Mouse (Mus musculus) intestine, embryonic 15.5 days (tissue): ENCODE results near the gene Kmt5b. TPM values are rescaled to one million over a fixed set of nuclear protein-coding genes. Genes with fewer than 3 reads are reported as not detected.

Source experiments
- ATAC-seq: fragments of 200-750 bp; cut with Nextera tagmentation; 2 replicates; pipeline ENCODE4 v1.8.0; 2017; ENCODE audit warnings: moderate TSS enrichment, moderate library complexity
- H3K27ac ChIP-seq: fragments of 300-500 bp; sonication (generic); 2 replicates; pipeline ENCODE4 v1.5.1; 2015; ENCODE audit warnings: mild to moderate bottlenecking, inconsistent platforms
- H3K27me3 ChIP-seq: fragments of 300-500 bp; sonication (generic); replicated peaks from 2 replicates; pipeline ENCODE4 v1.6.1; 2015; ENCODE audit warnings: inconsistent platforms
- H3K36me3 ChIP-seq: fragments of 300-500 bp; sonication (generic); 2 replicates; pipeline ENCODE4 v1.6.1; 2015; ENCODE audit warnings: inconsistent platforms
- H3K4me1 ChIP-seq: fragments of 300-500 bp; sonication (generic); replicated peaks from 2 replicates; pipeline ENCODE4 v1.6.1; 2015; ENCODE audit warnings: inconsistent platforms
- H3K4me2 ChIP-seq: fragments of 300-500 bp; sonication (generic); replicated peaks from 2 replicates; pipeline ENCODE4 v1.6.1; 2015; ENCODE audit warnings: mild to moderate bottlenecking, inconsistent platforms
- H3K4me3 ChIP-seq: fragments of 300-500 bp; sonication (generic); replicated peaks from 2 replicates; pipeline ENCODE4 v1.5.1; 2015; ENCODE audit warnings: inconsistent platforms
- H3K9ac ChIP-seq: fragments of 300-500 bp; sonication (generic); 2 replicates; pipeline ENCODE4 v1.6.1; 2015; ENCODE audit warnings: inconsistent platforms
- H3K9me3 ChIP-seq: fragments of 300-500 bp; sonication (generic); 2 replicates; pipeline ENCODE4 v1.6.1; 2016; ENCODE audit warnings: inconsistent platforms
- WGBS: fragments of 180-500 bp; shearing (Covaris S2); methylation state at CpG from one replicate; pipeline ENCODE4 v1.1.7; 2015; 5-methylcytosine and 5-hydroxymethylcytosine counted together
- polyA plus RNA-seq: library from polyadenylated mRNA; unstranded; fragments of >200 nt; fragmentation: Nextera tagmentation; extraction: Ambion mirVana; gene quantifications from 2 replicates; pipeline ENCODE4 v1.2.1, GENCODE M21; 2015

Gene Kmt5b
- polyA plus RNA-seq, 1 experiment from 2014 or later, result 22.0 TPM

GRCm38 (mm10) chr19:3862713-3863112, 95.5 kb downstream of the Kmt5b start:
- H3K9me3 ChIP-seq, result no peaks in the 10 kb centered on the region
- H3K36me3 ChIP-seq, result peaks cover 4% of the 10 kb centered on the region
- H3K4me1 ChIP-seq, result no peaks in the 10 kb centered on the region
- 67% methylated on average over 2 of the region's 2 CpGs for WGBS
- H3K4me3 ChIP-seq, result no peak overlapping the region
- H3K27me3 ChIP-seq, result no peaks in the 10 kb centered on the region
- H3K27ac ChIP-seq, result no peak overlapping the region
- H3K4me2 ChIP-seq, result no peak overlapping the region
- H3K9ac ChIP-seq, result no peak overlapping the region
- ATAC-seq, result no peak

- ATAC-seq, result no peak
- Histone ChIP-seq H3K36me3 (peaks cover 4% of the 10 kb centered on the region), H3K4me3 (no peak overlapping the region), H3K4me2 (no peak overlapping the region), H3K9ac (no peak overlapping the region), H3K4me1 (peaks cover 3% of the 10 kb centered on the region; the same call in 1 of the 2 replicates), H3K27me3 (no peaks in the 10 kb centered on the region), H3K27ac (no peak overlapping the region), H3K9me3 (no peaks in the 10 kb centered on the region)
- WGBS, result 88% methylated on average over 2 of the region's 2 CpGs
Measured at GRCm38 (mm10) chr19:3864960-3865359, 97.7 kb downstream of the Kmt5b start.

Other genes starting within 250 kb of the Kmt5b start
- 46.9 and 51.1 TPM in 2 replicates for gene Ppp6r3, start 191.7 kb upstream of the Kmt5b start, polyA plus RNA-seq
- 5.2 and 5.4 TPM in 2 replicates for gene Lrp5, start 80.9 kb upstream of the Kmt5b start, polyA plus RNA-seq
- 39.9 and 41.9 TPM in 2 replicates for gene 1810055G02Rik, start 59.1 kb upstream of the Kmt5b start, polyA plus RNA-seq
- 63.3 and 68.5 TPM in 2 replicates for gene Chka, start 84.4 kb downstream of the Kmt5b start, polyA plus RNA-seq
- gene Tcirg1, start 139.7 kb downstream of the Kmt5b start, polyA plus RNA-seq, result 50.9 and 56.3 TPM in 2 replicates
- 342 and 413 TPM in 2 replicates for gene Ndufs8, start 145.4 kb downstream of the Kmt5b start, polyA plus RNA-seq
- 2.3 and 2.4 TPM in 2 replicates for gene Aldh3b1, start 162.4 kb downstream of the Kmt5b start, polyA plus RNA-seq
- 20.2 and 21.8 TPM in 2 replicates for gene Unc93b1, start 167.8 kb downstream of the Kmt5b start, polyA plus RNA-seq
- not detected in 2 replicates for gene Aldh3b3, start 191.2 kb downstream of the Kmt5b start, polyA plus RNA-seq
- 0.78 and 0.84 TPM in 2 replicates for gene Aldh3b2, start 204.9 kb downstream of the Kmt5b start, polyA plus RNA-seq
- 12.8 and 14.2 TPM in 2 replicates for gene Acy3, start 219.1 kb downstream of the Kmt5b start, polyA plus RNA-seq
- 0.35 and 0.38 TPM in 2 replicates for gene Tbx10, start 225.3 kb downstream of the Kmt5b start, polyA plus RNA-seq
- gene Nudt8, start 233.2 kb downstream of the Kmt5b start, polyA plus RNA-seq, result 33.8 and 35.9 TPM in 2 replicates
- 2.1 and 2.6 TPM in 2 replicates for gene Gm49405, start 233.2 kb downstream of the Kmt5b start, polyA plus RNA-seq
- 2.8 and 3.8 TPM in 2 replicates for gene Doc2g, start 235.9 kb downstream of the Kmt5b start, polyA plus RNA-seq
- 241 and 274 TPM in 2 replicates for gene Ndufv1, start 245.4 kb downstream of the Kmt5b start, polyA plus RNA-seq